Mouse (Mus musculus): ENCODE data around the gene Mad1l1. TPM values are rescaled to one million over a fixed set of nuclear protein-coding genes. Genes with fewer than 3 reads are reported as not detected.

The Mad1l1 gene
- polyA plus RNA-seq, 1 experiment from 2014 or later, result 57.9 TPM

GRCm38 (mm10) chr5:140217900-140218299 is 103.5 kb downstream of the Mad1l1 start:
- H3K4me1 ChIP-seq, result peaks cover 52% of the 10 kb centered on the region
- WGBS, result 48% methylated on average over 2 of the region's 2 CpGs
- H3K4me3 ChIP-seq, result no peak overlapping the region
- no peaks in the 10 kb centered on the region for H3K27me3 ChIP-seq (ENCODE audit: low read depth, poor library complexity, severe bottlenecking)
- H3K9me3 ChIP-seq (replicated peaks), result no peaks in the 10 kb centered on the region
- H3K27ac ChIP-seq (replicated peaks), result no peak overlapping the region
- H3K36me3 ChIP-seq, result 0 out of 2 replicates have a peak, but pooled peaks cover 2% of the 10 kb centered on the region
- peak; percentile 19 for DNase-seq (ENCODE audit: low spot score)

DNA sequence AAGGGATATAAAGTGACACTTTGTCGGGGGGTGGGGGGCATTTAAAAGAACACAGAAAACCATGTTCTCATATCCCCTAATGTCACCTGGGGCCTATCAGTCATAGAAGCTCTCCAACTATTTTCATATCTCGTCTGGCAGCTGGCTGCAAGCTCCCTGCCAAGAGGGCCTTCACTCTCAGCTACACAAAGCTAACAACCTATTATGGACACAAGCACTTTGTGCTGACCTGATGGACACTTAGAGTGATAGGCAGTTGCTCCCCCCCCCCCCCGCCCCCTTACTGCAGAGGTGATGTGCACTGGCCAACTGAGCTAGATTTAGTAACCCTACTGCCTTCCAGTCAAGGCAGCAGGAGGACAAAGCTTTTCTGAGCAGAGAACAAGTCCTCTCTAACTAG is 104.3 kb downstream of the Mad1l1 start:
- no peaks in the 10 kb centered on the region for H3K27me3 ChIP-seq (ENCODE audit: low read depth, poor library complexity, severe bottlenecking)
- H3K36me3 ChIP-seq, result no peaks in the 10 kb centered on the region
- H3K9me3 ChIP-seq (replicated peaks), result no peaks in the 10 kb centered on the region
- peaks cover 46% of the 10 kb centered on the region for H3K4me1 ChIP-seq
- no peak for DNase-seq (ENCODE audit: low spot score)
- no peak overlapping the region for H3K4me3 ChIP-seq
- H3K27ac ChIP-seq (replicated peaks), result no peak overlapping the region
- 78% methylated on average over 3 of the region's 3 CpGs for WGBS

DNA sequence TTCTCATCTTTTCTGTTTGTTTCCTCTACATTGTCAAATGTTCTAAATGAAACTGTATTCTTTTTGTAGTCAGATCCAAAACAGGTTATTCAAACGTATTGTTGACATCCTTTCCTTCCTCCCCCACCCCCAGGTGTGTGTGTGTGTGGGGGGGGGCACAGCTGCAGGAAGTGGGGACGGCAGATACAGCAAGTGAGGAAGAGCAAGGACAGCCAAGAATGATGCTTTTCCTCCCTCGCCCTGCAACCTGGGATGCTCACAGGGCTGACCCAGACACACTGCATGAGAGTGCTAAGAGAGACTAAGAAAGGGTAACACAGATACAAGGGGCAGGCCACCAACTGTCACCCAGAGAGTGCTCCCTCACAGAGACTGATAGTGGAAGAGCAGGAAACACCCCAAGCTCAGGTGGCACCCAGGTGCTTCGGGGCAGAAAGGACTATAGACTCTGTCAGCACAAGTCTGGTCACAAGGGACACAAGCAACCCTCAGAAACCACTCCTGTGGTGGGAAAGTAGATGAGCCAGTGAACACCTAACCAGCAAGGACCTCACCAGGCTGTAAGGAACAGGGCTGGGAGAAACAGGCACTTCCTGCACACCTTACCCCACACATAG is 105.8 kb downstream of the Mad1l1 start:
- H3K9me3 ChIP-seq (replicated peaks), result no peaks in the 10 kb centered on the region
- WGBS, result 84% methylated on average over 4 of the region's 4 CpGs
- H3K4me3 ChIP-seq, result no peak overlapping the region
- no peaks in the 10 kb centered on the region for H3K36me3 ChIP-seq
- H3K27me3 ChIP-seq (ENCODE audit: low read depth, poor library complexity, severe bottlenecking), result no peaks in the 10 kb centered on the region
- H3K27ac ChIP-seq (replicated peaks), result no peak overlapping the region
- no peak for DNase-seq (ENCODE audit: low spot score)
- H3K4me1 ChIP-seq, result peaks cover 36% of the 10 kb centered on the region

DNA sequence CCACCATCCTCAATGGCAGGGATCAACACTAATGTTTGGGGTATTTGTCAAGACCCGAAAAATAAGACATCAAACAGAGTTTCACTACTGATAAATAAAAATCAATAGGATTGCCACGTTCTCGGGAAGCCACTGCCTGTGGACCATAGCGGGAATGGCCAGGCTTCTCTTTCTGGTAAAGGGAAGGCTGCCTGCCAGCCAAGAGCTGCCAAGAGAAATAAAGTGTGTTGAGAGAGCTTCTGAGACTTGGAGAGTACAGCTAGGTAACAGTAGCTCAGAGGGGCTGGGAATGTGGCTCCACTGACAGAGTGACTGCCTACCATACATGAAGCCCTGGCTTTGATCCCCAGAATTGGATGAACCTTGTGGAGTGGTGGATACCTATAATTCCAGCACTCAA is 108.4 kb downstream of the Mad1l1 start:
- no peak overlapping the region for H3K27ac ChIP-seq (replicated peaks)
- H3K9me3 ChIP-seq (replicated peaks), result no peaks in the 10 kb centered on the region
- WGBS, result 92% methylated on average over 4 of the region's 4 CpGs
- no peaks in the 10 kb centered on the region for H3K27me3 ChIP-seq (ENCODE audit: low read depth, poor library complexity, severe bottlenecking)
- DNase-seq (ENCODE audit: low spot score), result no peak
- H3K4me3 ChIP-seq, result no peak overlapping the region
- H3K36me3 ChIP-seq, result no peaks in the 10 kb centered on the region
- H3K4me1 ChIP-seq, result peaks cover 34% of the 10 kb centered on the region

GRCm38 (mm10) chr5:140210417-140211184 is 110.8 kb downstream of the Mad1l1 start:
- no peak for DNase-seq (ENCODE audit: low spot score)
- peaks cover 4% of the 10 kb centered on the region; the same call in 1 of the 2 replicates for H3K36me3 ChIP-seq
- no peak overlapping the region; the same call in 1 of the 2 replicates for H3K27ac ChIP-seq (replicated peaks)
- H3K4me3 ChIP-seq, result no peak overlapping the region
- no peaks in the 10 kb centered on the region for H3K27me3 ChIP-seq (ENCODE audit: low read depth, poor library complexity, severe bottlenecking)
- no peaks in the 10 kb centered on the region for H3K9me3 ChIP-seq (replicated peaks)
- 87% methylated on average over 6 of the region's 6 CpGs for WGBS
- peaks cover 27% of the 10 kb centered on the region for H3K4me1 ChIP-seq

DNA sequence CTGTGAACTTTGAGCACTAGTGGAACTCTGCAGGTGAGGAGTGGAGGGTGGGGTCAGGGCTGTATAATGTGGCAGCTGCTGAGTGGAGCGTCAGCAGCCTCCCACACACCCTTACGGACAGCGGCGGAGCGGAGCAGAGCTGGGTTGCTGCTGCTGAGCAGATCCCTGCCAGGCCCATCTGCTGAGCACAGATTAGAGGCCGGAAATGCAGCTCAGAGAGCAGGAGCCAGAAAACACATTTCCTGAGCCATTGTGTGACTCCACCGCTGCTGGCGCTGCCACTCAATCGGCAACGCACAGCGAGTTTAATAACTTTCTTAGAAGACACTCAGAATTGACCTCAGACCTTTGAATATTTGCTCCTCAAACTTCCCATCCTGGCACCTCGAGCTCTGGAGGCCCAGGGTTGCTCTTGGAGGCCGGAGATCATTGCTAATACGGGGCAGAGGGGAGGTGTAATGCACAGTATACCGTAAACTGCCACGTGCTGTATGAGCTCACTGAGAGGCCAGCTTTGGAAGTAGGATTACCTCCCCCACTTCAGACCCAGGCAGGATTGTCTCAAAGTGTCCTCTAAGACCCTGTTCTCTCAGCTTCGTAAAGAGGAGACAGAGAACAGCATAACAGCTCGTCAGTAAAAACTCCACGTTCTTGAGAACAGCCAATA is 112.5 kb downstream of the Mad1l1 start:
- peaks cover 30% of the 10 kb centered on the region for H3K4me1 ChIP-seq
- WGBS, result 46% methylated on average over 19 of the region's 19 CpGs
- no peaks in the 10 kb centered on the region for H3K9me3 ChIP-seq (replicated peaks)
- H3K4me3 ChIP-seq, result no peak overlapping the region
- no peaks in the 10 kb centered on the region for H3K27me3 ChIP-seq (ENCODE audit: low read depth, poor library complexity, severe bottlenecking)
- peak overlapping the region; percentile 71 for H3K27ac ChIP-seq (replicated peaks)
- H3K36me3 ChIP-seq, result peaks cover 4% of the 10 kb centered on the region; the same call in 1 of the 2 replicates
- peak; percentile 41 for DNase-seq (ENCODE audit: low spot score)

- DNase-seq (ENCODE audit: low spot score), result no peak
- Histone ChIP-seq H3K4me3 (no peak overlapping the region), H3K9me3 (replicated peaks) (no peaks in the 10 kb centered on the region), H3K4me1 (peaks cover 31% of the 10 kb centered on the region), H3K27ac (replicated peaks) (peak overlapping the region; percentile 71; the same call in 1 of the 2 replicates), H3K36me3 (peaks cover 4% of the 10 kb centered on the region; the same call in 1 of the 2 replicates), H3K27me3 (ENCODE audit: low read depth, poor library complexity, severe bottlenecking) (no peaks in the 10 kb centered on the region)
- 94% methylated on average over 19 of the region's 19 CpGs for WGBS
These were observed 114.3 kb downstream of the Mad1l1 start for GRCm38 (mm10) chr5:140206726-140207703.

- H3K4me3 ChIP-seq, result no peak overlapping the region
- H3K27ac ChIP-seq (replicated peaks), result no peak overlapping the region
- no peak for DNase-seq (ENCODE audit: low spot score)
- 88% methylated on average over 2 of the region's 2 CpGs for WGBS
- H3K4me1 ChIP-seq, result peaks cover 31% of the 10 kb centered on the region
- peaks cover 4% of the 10 kb centered on the region; the same call in 1 of the 2 replicates for H3K36me3 ChIP-seq
- no peaks in the 10 kb centered on the region for H3K9me3 ChIP-seq (replicated peaks)
- no peaks in the 10 kb centered on the region for H3K27me3 ChIP-seq (ENCODE audit: low read depth, poor library complexity, severe bottlenecking)
These were observed 115.4 kb downstream of the Mad1l1 start for GRCm38 (mm10) chr5:140205991-140206390.

DNA sequence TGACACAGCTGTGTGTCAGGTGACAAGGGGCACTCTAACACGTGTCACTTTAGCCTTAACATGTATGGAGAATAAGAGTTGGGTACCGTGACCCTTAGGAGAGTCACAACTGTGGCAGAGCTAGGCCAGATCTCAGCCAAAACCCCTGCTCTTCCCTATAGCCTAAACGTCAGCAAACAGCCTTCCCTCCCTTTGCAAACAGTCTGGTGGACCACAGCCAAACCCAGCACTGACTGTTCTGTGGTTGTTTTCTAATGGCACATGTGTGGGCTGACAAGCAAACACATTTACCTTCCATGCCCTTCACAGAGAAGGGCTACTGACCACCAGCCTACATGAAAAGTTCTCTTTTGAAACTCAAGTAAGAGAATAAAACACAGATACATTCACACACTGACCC is 116.9 kb downstream of the Mad1l1 start:
- DNase-seq (ENCODE audit: low spot score), result no peak
- Histone ChIP-seq H3K27me3 (ENCODE audit: low read depth, poor library complexity, severe bottlenecking) (no peaks in the 10 kb centered on the region), H3K4me3 (no peak overlapping the region), H3K27ac (replicated peaks) (no peak overlapping the region), H3K36me3 (peaks cover 4% of the 10 kb centered on the region; the same call in 1 of the 2 replicates), H3K9me3 (replicated peaks) (no peaks in the 10 kb centered on the region), H3K4me1 (peaks cover 28% of the 10 kb centered on the region)
- 84% methylated on average over 3 of the region's 3 CpGs for WGBS

DNA sequence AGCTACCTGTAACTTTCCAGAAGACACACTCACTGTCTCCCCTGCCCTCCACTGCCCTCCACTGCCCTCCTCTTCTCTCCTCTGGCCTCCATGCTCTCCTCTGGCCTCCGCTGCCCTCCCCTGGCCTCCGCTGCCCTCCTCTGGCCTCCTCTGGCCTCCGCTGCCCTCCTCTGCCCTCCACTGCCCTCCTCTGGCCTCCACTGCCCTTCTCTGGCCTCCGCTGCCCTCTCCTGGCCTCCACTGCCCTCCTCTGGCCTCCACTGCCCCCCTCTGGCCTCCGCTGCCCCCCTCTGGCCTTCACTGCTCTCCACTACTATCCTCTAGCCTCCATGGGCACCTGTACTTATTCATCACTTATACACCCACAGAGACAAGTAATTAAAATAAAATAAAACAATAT is 117.3 kb downstream of the Mad1l1 start:
- Histone ChIP-seq H3K27ac (replicated peaks) (peak overlapping the region; percentile 14; the same call in 1 of the 2 replicates), H3K9me3 (replicated peaks) (no peaks in the 10 kb centered on the region), H3K4me3 (no peak overlapping the region), H3K36me3 (peaks cover 4% of the 10 kb centered on the region; the same call in 1 of the 2 replicates), H3K27me3 (ENCODE audit: low read depth, poor library complexity, severe bottlenecking) (no peaks in the 10 kb centered on the region), H3K4me1 (peaks cover 24% of the 10 kb centered on the region)
- WGBS, result 92% methylated on average over 5 of the region's 5 CpGs
- DNase-seq (ENCODE audit: low spot score), result no peak

- no peak overlapping the region for H3K4me3 ChIP-seq
- H3K27ac ChIP-seq (replicated peaks), result no peak overlapping the region
- no peaks in the 10 kb centered on the region for H3K9me3 ChIP-seq (replicated peaks)
- no peaks in the 10 kb centered on the region for H3K27me3 ChIP-seq (ENCODE audit: low read depth, poor library complexity, severe bottlenecking)
- WGBS, result 77% methylated on average over 2 of the region's 2 CpGs
- no peak for DNase-seq (ENCODE audit: low spot score)
- H3K36me3 ChIP-seq, result peaks cover 4% of the 10 kb centered on the region; the same call in 1 of the 2 replicates
- peaks cover 8% of the 10 kb centered on the region for H3K4me1 ChIP-seq
These were observed 118.9 kb downstream of the Mad1l1 start for GRCm38 (mm10) chr5:140202451-140202850.

GRCm38 (mm10) chr5:140201566-140201965 is 119.8 kb downstream of the Mad1l1 start:
- DNase-seq (ENCODE audit: low spot score), result no peak

More at GRCm38 (mm10) chr5:140201566-140201965, 119.8 kb downstream of the Mad1l1 start:
- H3K4me1 ChIP-seq, result peaks cover 4% of the 10 kb centered on the region
- no peak overlapping the region for H3K27ac ChIP-seq (replicated peaks)
- H3K4me3 ChIP-seq, result no peak overlapping the region
- no peaks in the 10 kb centered on the region for H3K36me3 ChIP-seq
- H3K27me3 ChIP-seq (ENCODE audit: low read depth, poor library complexity, severe bottlenecking), result no peaks in the 10 kb centered on the region
- WGBS, result 92% methylated on average over 5 of the region's 5 CpGs
- no peaks in the 10 kb centered on the region for H3K9me3 ChIP-seq (replicated peaks)
